Mouse (Mus musculus): Measurements from ENCODE around the gene Oxct2a. TPM values are rescaled to one million over a fixed set of nuclear protein-coding genes. Genes with fewer than 3 reads are reported as not detected.
A peak's percentile ranks its signal among the peaks of the same experiment; 100 is the strongest.

Oxct2a gene
- polyA plus RNA-seq, 1 experiment from 2014 or later: 0.21 TPM

DNA sequence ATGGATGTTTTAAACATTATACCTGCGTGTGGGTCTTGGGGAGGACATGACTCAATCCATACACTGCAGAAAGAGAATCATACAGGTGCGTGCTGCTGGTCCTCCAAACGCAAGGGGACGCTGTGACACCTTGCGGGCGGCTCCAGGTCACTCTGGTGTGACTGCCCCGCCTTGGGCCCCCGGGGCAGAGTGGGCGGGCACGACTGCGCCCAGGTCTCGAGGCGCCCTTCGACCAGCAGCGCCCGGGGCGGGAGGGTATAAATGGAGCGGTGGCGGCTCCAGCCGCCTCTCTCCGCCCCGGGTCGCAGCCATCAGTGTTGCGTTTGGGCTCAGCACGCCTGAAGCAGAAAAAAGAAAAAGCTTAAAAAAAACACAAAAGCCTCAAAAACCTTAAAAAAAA, 40.9 kb downstream of the Oxct2a start:
- Histone ChIP-seq H3K9me3 (ENCODE audit: control insufficient read depth) (no peaks in the 10 kb centered on the region), H3K4me3 (ENCODE audit: low read depth, low read length) (peak overlapping the region; percentile 47), H3K27me3 (replicated peaks; ENCODE audit: control insufficient read depth, insufficient read depth, low read length) (no peaks in the 10 kb centered on the region), H3K9ac (ENCODE audit: low read depth, low read length) (peak overlapping the region; percentile 42; the same call in 1 of the 2 replicates), H3K36me3 (ENCODE audit: control insufficient read depth, insufficient read depth) (peaks cover 9% of the 10 kb centered on the region), H3K27ac (ENCODE audit: low read depth, low read length) (peak overlapping the region; percentile 17), H3K4me2 (replicated peaks; ENCODE audit: low read depth) (peak overlapping the region; percentile 73), H3K4me1 (replicated peaks; ENCODE audit: control insufficient read depth, insufficient read depth, low read length) (peaks cover 10% of the 10 kb centered on the region)
- peak; percentile 97 for TF ChIP-seq CTCF (IDR thresholded peaks at IDR 0.05; ENCODE audit: low read depth)
- peak; percentile 96 for ATAC-seq
- under 1% methylated on average over 25 of the region's 25 CpGs for WGBS

GRCm38 (mm10) chr4:123280117-123280516, 43.3 kb downstream of the Oxct2a start:
- H3K9me3 ChIP-seq (ENCODE audit: control insufficient read depth): no peaks in the 10 kb centered on the region
- no peaks in the 10 kb centered on the region for H3K36me3 ChIP-seq (ENCODE audit: control insufficient read depth, insufficient read depth)
- 63% methylated on average over 3 of the region's 3 CpGs for WGBS
- no peak overlapping the region for H3K9ac ChIP-seq (ENCODE audit: low read depth, low read length)
- no peak for TF ChIP-seq CTCF (IDR thresholded peaks at IDR 0.05; ENCODE audit: low read depth)
- no peak for ATAC-seq
- no peak overlapping the region for H3K4me2 ChIP-seq (replicated peaks; ENCODE audit: low read depth)
- H3K4me3 ChIP-seq (ENCODE audit: low read depth, low read length): no peak overlapping the region
- no peaks in the 10 kb centered on the region for H3K27me3 ChIP-seq (replicated peaks; ENCODE audit: control insufficient read depth, insufficient read depth, low read length)
- H3K4me1 ChIP-seq (replicated peaks; ENCODE audit: control insufficient read depth, insufficient read depth, low read length): peaks cover 8% of the 10 kb centered on the region
- no peak overlapping the region for H3K27ac ChIP-seq (ENCODE audit: low read depth, low read length)

Other genes with a start within 250 kb of the Oxct2a start
- 0.30 and 0.41 TPM in 2 replicates for gene Bmp8b, start 218.5 kb downstream of the Oxct2a start, polyA plus RNA-seq (2015; fragmentation: Nextera tagmentation; extraction: Ambion mirVana)
- gene Oxct2b, start 207.4 kb downstream of the Oxct2a start, polyA plus RNA-seq (2015; fragmentation: Nextera tagmentation; extraction: Ambion mirVana): 0.31 and 0.52 TPM in 2 replicates
- 30.9 and 31.5 TPM in 2 replicates for gene Ppie, start 183.7 kb downstream of the Oxct2a start, polyA plus RNA-seq (2015; fragmentation: Nextera tagmentation; extraction: Ambion mirVana)
- gene Hpcal4, start 140.4 kb downstream of the Oxct2a start, polyA plus RNA-seq (2015; fragmentation: Nextera tagmentation; extraction: Ambion mirVana): 5.0 and 7.2 TPM in 2 replicates
- not detected in 2 replicates for gene Nt5c1a, start 122.1 kb downstream of the Oxct2a start, polyA plus RNA-seq (2015; fragmentation: Nextera tagmentation; extraction: Ambion mirVana)
- gene Heyl, start 90.1 kb downstream of the Oxct2a start, polyA plus RNA-seq (2015; fragmentation: Nextera tagmentation; extraction: Ambion mirVana): 4.3 and 4.5 TPM in 2 replicates
- 12.6 and 15.0 TPM in 2 replicates for gene Pabpc4, start 61.3 kb downstream of the Oxct2a start, polyA plus RNA-seq (2015; fragmentation: Nextera tagmentation; extraction: Ambion mirVana)
- 7.3 and 8.1 TPM in 2 replicates for gene Bmp8a, start 19.6 kb upstream of the Oxct2a start, polyA plus RNA-seq (2015; fragmentation: Nextera tagmentation; extraction: Ambion mirVana)

Data from intestine, postnatal 0 days (tissue).